Mouse (Mus musculus) heart, embryonic 11.5 days (tissue): ENCODE measurements around the gene Mogat2. TPM values are rescaled to one million over a fixed set of nuclear protein-coding genes. Genes with fewer than 3 reads are reported as not detected.

Experiments used
- ATAC-seq: fragments of 200-750 bp; cut with Nextera tagmentation; replicated peaks from 2 replicates; pipeline ENCODE4 v1.8.0; 2017; ENCODE audit warnings: moderate library complexity; ENCODE audit not compliant: insufficient number of reproducible peaks, low FRiP score, low TSS enrichment
- H3K27ac ChIP-seq: fragments of 300-500 bp; sonication (generic); 2 replicates; pipeline ENCODE4 v1.5.1; 2014; ENCODE audit warnings: mild to moderate bottlenecking, low read depth, low read length
- H3K27me3 ChIP-seq: fragments of 300-500 bp; sonication (generic); 2 replicates; pipeline ENCODE4 v1.6.1; 2014; ENCODE audit warnings: mild to moderate bottlenecking, low read length, mixed read lengths; ENCODE audit not compliant: control insufficient read depth, insufficient read depth
- H3K36me3 ChIP-seq: fragments of 300-500 bp; sonication (generic); 2 replicates; pipeline ENCODE4 v1.6.1; 2014; ENCODE audit warnings: mild to moderate bottlenecking, low read length, moderate library complexity, mixed read lengths; ENCODE audit not compliant: control insufficient read depth, insufficient read depth
- H3K4me1 ChIP-seq: fragments of 300-500 bp; sonication (generic); 2 replicates; pipeline ENCODE4 v1.6.1; 2014; ENCODE audit warnings: low read length; ENCODE audit not compliant: control insufficient read depth, insufficient read depth
- H3K4me2 ChIP-seq: fragments of 300-500 bp; sonication (generic); 2 replicates; pipeline ENCODE4 v1.6.1; 2014; ENCODE audit warnings: mild to moderate bottlenecking, moderate library complexity
- H3K4me3 ChIP-seq: fragments of 300-500 bp; sonication (generic); 2 replicates; pipeline ENCODE4 v1.5.1; 2014; ENCODE audit warnings: low read depth, low read length
- H3K9ac ChIP-seq: fragments of 300-500 bp; sonication (generic); 2 replicates; pipeline ENCODE4 v1.6.1; 2014; ENCODE audit warnings: mild to moderate bottlenecking, low read depth, low read length, moderate library complexity
- H3K9me3 ChIP-seq: fragments of 300-500 bp; sonication (generic); replicated peaks from 2 replicates; pipeline ENCODE4 v1.6.1; 2016; ENCODE audit warnings: low read length; ENCODE audit not compliant: control insufficient read depth
- WGBS: fragments of 180-500 bp; shearing (Covaris S2); extraction: QIAGEN DNeasy Blood & Tissue Kit; methylation state at CpG from one replicate; pipeline ENCODE4 v1.1.7; 2014; ENCODE audit not compliant: insufficient replicate concordance; 5-methylcytosine and 5-hydroxymethylcytosine counted together
- polyA plus RNA-seq: library from polyadenylated mRNA; unstranded; fragments of >200 nt; fragmentation: Nextera tagmentation; extraction: Ambion mirVana; gene quantifications from 2 replicates; pipeline ENCODE4 v1.2.1, GENCODE M21; 2014

Gene Mogat2
- polyA plus RNA-seq, 1 experiment from 2014 or later: 7.1 TPM

- 0 out of 2 replicates have a peak, but pooled peaks cover 3% of the 10 kb centered on the region for H3K4me1 ChIP-seq
- no peak overlapping the region for H3K4me3 ChIP-seq
- H3K27ac ChIP-seq: no peak overlapping the region
- no peak for ATAC-seq
- 77% methylated on average over 4 of the region's 4 CpGs for WGBS
- no peaks in the 10 kb centered on the region for H3K36me3 ChIP-seq
- no peak overlapping the region for H3K9ac ChIP-seq
- H3K27me3 ChIP-seq: no peaks in the 10 kb centered on the region
- H3K9me3 ChIP-seq: no peaks in the 10 kb centered on the region
- no peak overlapping the region for H3K4me2 ChIP-seq
Measured at GRCm38 (mm10) chr7:99174006-99174405, 64.4 kb downstream of the Mogat2 start.

- H3K27me3 ChIP-seq: no peaks in the 10 kb centered on the region
- H3K9me3 ChIP-seq: no peaks in the 10 kb centered on the region
- no peak overlapping the region for H3K4me2 ChIP-seq
- H3K9ac ChIP-seq: no peak overlapping the region
- H3K4me3 ChIP-seq: no peak overlapping the region
- no peak overlapping the region for H3K27ac ChIP-seq
- ATAC-seq: no peak
- H3K4me1 ChIP-seq: 0 out of 2 replicates have a peak, but pooled peaks cover 3% of the 10 kb centered on the region
- no peaks in the 10 kb centered on the region for H3K36me3 ChIP-seq
- WGBS: 61% methylated on average over 6 of the region's 6 CpGs
Measured at GRCm38 (mm10) chr7:99172898-99173297, 65.5 kb downstream of the Mogat2 start.

DNA sequence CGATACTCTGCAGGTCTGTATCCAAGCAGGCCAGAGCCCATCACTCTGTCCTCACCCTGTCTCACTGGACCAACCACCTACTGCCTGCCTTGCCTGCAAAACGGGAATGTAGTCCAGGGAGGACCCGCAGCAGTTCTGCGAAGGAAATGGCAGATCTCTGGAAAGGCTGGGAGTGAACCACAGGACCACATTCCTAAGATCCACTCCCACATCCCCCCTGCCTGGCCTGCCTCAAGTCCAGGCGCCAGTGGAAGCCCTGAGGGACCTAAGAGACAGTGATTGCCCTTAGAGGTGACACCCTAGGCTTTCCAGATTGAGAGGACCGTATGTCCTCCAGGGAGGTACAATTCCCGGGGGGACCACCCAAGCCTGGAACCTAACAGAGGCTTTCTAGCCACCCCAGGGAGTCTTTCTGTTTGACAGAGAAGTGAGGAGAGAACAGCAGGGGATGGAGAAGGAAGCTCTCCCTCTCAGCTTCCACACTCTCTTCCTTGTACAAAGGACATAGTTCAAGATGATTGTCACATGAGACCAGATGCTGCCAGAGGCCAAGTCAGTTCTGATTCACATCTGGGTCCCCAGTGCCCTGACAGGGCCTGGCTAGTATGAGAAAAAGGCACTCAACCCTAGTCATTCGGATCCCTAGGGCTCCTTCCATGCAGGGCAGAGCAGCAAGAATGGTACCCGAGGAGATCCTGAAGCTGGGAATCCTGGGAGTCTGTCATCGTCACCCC lies 66.5 kb downstream of the Mogat2 start:
- Histone ChIP-seq H3K4me1 (0 out of 2 replicates have a peak, but pooled peaks cover 3% of the 10 kb centered on the region), H3K4me2 (no peak overlapping the region), H3K27me3 (no peaks in the 10 kb centered on the region), H3K36me3 (no peaks in the 10 kb centered on the region), H3K27ac (no peak overlapping the region), H3K4me3 (no peak overlapping the region), H3K9me3 (no peaks in the 10 kb centered on the region), H3K9ac (no peak overlapping the region)
- no peak for ATAC-seq
- 52% methylated on average over 10 of the region's 10 CpGs for WGBS

DNA sequence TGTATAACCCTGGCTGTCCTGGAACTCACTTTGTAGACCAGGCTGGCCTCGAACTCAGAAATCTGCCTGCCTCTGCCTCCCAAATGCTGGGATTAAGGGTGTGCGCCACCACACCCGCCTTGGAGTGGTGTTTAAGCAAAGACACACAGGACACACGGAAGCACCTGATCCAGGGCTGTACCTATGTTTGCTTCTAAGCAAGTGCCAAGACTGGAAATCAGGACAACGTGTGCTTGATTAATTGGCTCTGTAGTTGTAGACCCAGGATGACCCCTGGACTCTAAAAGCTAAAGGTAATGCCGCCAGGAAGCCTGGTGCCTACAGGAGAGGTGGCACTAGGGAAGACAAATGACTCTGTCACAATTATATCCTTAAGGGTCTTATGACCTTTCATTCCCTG lies 67.9 kb downstream of the Mogat2 start:
- Histone ChIP-seq H3K27ac (no peak overlapping the region), H3K9ac (no peak overlapping the region), H3K4me2 (no peak overlapping the region), H3K4me1 (peaks cover 6% of the 10 kb centered on the region; the same call in 1 of the 2 replicates), H3K9me3 (no peaks in the 10 kb centered on the region), H3K4me3 (no peak overlapping the region), H3K27me3 (no peaks in the 10 kb centered on the region), H3K36me3 (no peaks in the 10 kb centered on the region)
- WGBS: 83% methylated on average over 6 of the region's 6 CpGs
- ATAC-seq: no peak

DNA sequence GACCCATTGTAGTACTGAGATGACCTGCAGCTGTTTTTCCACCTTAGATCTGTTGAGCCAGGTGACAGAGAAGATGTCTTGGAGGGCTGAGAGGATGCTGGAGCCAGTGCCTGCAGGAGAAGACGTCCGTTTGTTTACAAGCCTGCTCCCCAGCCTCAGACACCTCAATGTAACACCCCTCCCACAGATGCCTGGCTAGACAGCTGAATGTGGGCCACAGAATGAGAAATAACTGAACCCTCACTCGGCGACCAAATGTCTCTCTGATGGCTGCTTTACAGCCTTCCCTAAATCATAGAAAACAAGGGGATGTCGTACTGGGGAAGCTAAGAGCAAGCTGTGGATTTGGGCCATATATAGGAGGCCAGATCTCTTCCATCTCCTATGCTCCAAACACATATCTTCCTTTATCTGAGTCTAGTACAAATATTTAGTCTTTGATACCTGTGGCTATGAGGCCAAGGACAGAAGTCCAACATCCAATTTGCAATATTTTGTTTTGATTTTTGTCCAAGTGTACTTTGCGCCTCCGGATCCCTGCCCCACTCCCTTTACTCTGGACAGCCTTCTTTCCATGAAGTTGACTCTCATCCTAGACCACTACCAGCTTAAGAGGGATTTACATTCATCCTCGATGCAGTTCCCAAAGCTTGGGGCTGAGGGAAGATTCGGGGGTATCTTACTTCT lies 68.6 kb downstream of the Mogat2 start:
- 78% methylated on average over 9 of the region's 9 CpGs for WGBS
- Histone ChIP-seq H3K4me2 (no peak overlapping the region), H3K27ac (no peak overlapping the region), H3K27me3 (no peaks in the 10 kb centered on the region), H3K9ac (no peak overlapping the region), H3K4me3 (no peak overlapping the region), H3K9me3 (no peaks in the 10 kb centered on the region), H3K4me1 (peaks cover 6% of the 10 kb centered on the region; the same call in 1 of the 2 replicates), H3K36me3 (no peaks in the 10 kb centered on the region)
- no peak for ATAC-seq

Other genes starting within 250 kb of the Mogat2 start
- gene Uvrag, start 97.5 kb downstream of the Mogat2 start, polyA plus RNA-seq: 14.5 and 16.7 TPM in 2 replicates
- gene Dgat2, start 55.9 kb downstream of the Mogat2 start, polyA plus RNA-seq: 8.4 and 8.7 TPM in 2 replicates
- 2.0 and 2.2 TPM in 2 replicates for gene Map6, start 28.8 kb upstream of the Mogat2 start, polyA plus RNA-seq
- 442 and 580 TPM in 2 replicates for gene Serpinh1, start 114.6 kb upstream of the Mogat2 start, polyA plus RNA-seq
- gene Gdpd5, start 142.8 kb upstream of the Mogat2 start, polyA plus RNA-seq: 20.0 and 20.8 TPM in 2 replicates
- gene Klhl35, start 227.4 kb upstream of the Mogat2 start, polyA plus RNA-seq: 0.77 and 1.0 TPM in 2 replicates
- gene Rps3, start 245.1 kb upstream of the Mogat2 start, polyA plus RNA-seq: 591 and 608 TPM in 2 replicates